Mouse (Mus musculus): Measurements from ENCODE around the gene Elavl2.

DNA sequence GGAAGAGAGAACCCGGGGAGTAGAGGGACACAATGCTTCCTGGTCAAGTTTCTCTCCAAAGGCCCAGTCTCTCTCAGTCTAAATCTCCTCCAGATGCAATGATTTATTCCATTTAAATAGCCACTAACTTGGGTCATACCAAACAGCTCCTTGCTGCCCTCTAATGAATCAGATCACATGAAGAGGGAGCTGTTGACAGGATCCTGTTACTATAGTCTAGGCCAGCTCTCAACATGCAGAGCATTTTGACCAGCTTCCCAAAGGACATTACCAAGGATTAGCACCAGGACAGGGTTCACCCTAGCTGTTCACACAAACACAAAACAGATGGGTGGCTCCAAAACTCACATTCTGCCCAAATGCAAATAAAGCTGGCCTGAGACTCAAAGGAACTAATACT lies 111.4 kb downstream of the Elavl2 start:
- no peak for TF ChIP-seq GATA1 (IDR thresholded peaks at IDR 0.05; ENCODE audit: borderline replicate concordance, low read length)
- no peak for TF ChIP-seq POLR2AphosphoS5 (IDR thresholded peaks at IDR 0.05; ENCODE audit: insufficient replicate concordance, low read depth, low read length)
- TF ChIP-seq CTCF (IDR thresholded peaks at IDR 0.05; ENCODE audit: low read depth, low read length), result no peak
- TF ChIP-seq TAL1 (conservative IDR thresholded peaks at IDR 0.05; ENCODE audit: low read depth, low read length), result no peak
